Mouse (Mus musculus) lung, adult 18-20 months (tissue): Measurements from ENCODE around the gene Gm3526.
"Not testable (repeated sequence)": the region's sequence is repeated elsewhere in the genome, so short reads cannot be mapped to it uniquely, and the experiment has no call there.

Source experiments
- DNase-seq, 2 experiments: peaks; one replicate each; pipeline ENCODE4 v3.0.0; 2022; ENCODE audit warnings: mixed read lengths in 2 of 2

Gm3526 gene

DNA sequence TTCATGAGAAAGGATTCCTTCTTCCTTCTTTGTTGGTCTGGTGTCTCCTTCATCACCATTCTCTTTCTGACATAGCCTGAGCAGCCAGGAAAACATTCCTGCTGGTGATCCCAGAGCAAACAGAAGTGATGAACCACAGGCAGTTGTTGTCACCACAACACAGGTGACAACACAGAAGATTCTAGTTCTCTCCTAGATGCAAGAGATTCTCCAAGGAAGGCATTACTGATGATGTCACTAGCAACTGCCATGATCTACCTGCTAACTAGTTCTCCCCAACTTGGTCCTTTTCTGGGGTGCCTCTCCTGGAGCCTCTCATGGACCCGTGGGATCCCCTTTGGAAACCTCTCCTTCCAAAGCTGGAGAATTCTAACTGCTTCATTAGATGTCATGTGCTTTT lies at the start of gene Gm3526:
Gene Gm3526, minus strand, starts transcription at position 101 of the 400 bp plus-strand sequence.
- not testable (repeated sequence) for DNase-seq
